Mouse (Mus musculus) CH12.LX (cell line): ENCODE measurements around the gene Fcf1. TPM values are rescaled to one million over a fixed set of nuclear protein-coding genes. Genes with fewer than 3 reads are reported as not detected.

Source experiments
- DNase-seq: peaks from one replicate; pipeline ENCODE4 v3.0.0-alpha.2; 2013; ENCODE audit errors: extremely low read depth
- H3K27ac ChIP-seq: 2 replicates; pipeline ENCODE4 v1.5.1; 2012; ENCODE audit warnings: low read depth, mild to moderate bottlenecking, control low read depth, moderate library complexity; ENCODE audit not compliant: insufficient read depth
- H3K27me3 ChIP-seq: replicated peaks from 2 replicates; pipeline ENCODE3; 2012; ENCODE audit warnings: inconsistent platforms
- H3K36me3 ChIP-seq, 2 experiments: replicated peaks in 1 of 2; 2 replicates each; pipeline versions ENCODE3 to v1.6.1; 2012; ENCODE audit warnings: inconsistent platforms in 1 of 2, low read length in 1 of 2, mild to moderate bottlenecking in 1 of 2, mixed read lengths in 1 of 2, moderate library complexity in 1 of 2; ENCODE audit not compliant: control insufficient read depth in 1 of 2, insufficient read depth in 1 of 2
- H3K4me1 ChIP-seq, 2 experiments: 2 replicates each; pipeline ENCODE4 v1.6.1; 2012; ENCODE audit warnings: inconsistent platforms in 1 of 2, moderate library complexity in 1 of 2; ENCODE audit not compliant: insufficient read depth in 2 of 2, control insufficient read depth in 1 of 2
- H3K4me2 ChIP-seq: 2 replicates; pipeline ENCODE4 v1.6.1; 2012; ENCODE audit warnings: low read depth, mild to moderate bottlenecking, control low read depth; ENCODE audit not compliant: poor library complexity, insufficient read depth, severe bottlenecking
- H3K4me3 ChIP-seq, 3 experiments: fragments of 150-350 bp in 1 of 3; sonication (generic) in 1 of 3; replicated peaks in 1 of 3; 2 replicates each; pipeline versions ENCODE3 to v1.5.1; 2011 to 2012; ENCODE audit warnings: low read depth in 2 of 3, low read length in 2 of 3, mild to moderate bottlenecking in 2 of 3, moderate library complexity in 2 of 3, control low read depth in 1 of 3, improper control_type of control experiment in 1 of 3, inconsistent platforms in 1 of 3, mixed read lengths in 1 of 3; ENCODE audit not compliant: poor library complexity in 1 of 3
- H3K79me2 ChIP-seq: replicated peaks from 2 replicates; pipeline ENCODE4 v1.6.1; 2012; ENCODE audit warnings: mild to moderate bottlenecking, moderate library complexity; ENCODE audit not compliant: control insufficient read depth, poor library complexity, insufficient read depth, severe bottlenecking; ENCODE audit errors: extremely low read depth
- H3K9ac ChIP-seq: 2 replicates; pipeline ENCODE4 v1.6.1; 2012; ENCODE audit warnings: low read depth, mild to moderate bottlenecking, control low read depth, moderate library complexity; ENCODE audit not compliant: insufficient read depth
- H3K9me3 ChIP-seq: replicated peaks from 2 replicates; pipeline ENCODE3; 2012; ENCODE audit warnings: low read length, inconsistent platforms, mixed read lengths
- BHLHE40 ChIP-seq: IDR thresholded peaks from 2 replicates; pipeline ENCODE4 v1.6.1; 2011; ENCODE audit warnings: mild to moderate bottlenecking, low read depth, low read length, improper control_type of control experiment
- CHD2 ChIP-seq: IDR thresholded peaks from 2 replicates; pipeline ENCODE4 v1.6.1; 2011; ENCODE audit warnings: low read length, improper control_type of control experiment
- CTCF ChIP-seq, 2 experiments: IDR thresholded peaks in 1 of 2; conservative IDR thresholded peaks in 1 of 2; 2 replicates each; pipeline ENCODE4 v1.5.1; 2011 to 2012; ENCODE audit warnings: low read depth in 2 of 2, low read length in 2 of 2, improper control_type of control experiment in 1 of 2, inconsistent platforms in 1 of 2, mild to moderate bottlenecking in 1 of 2, moderate library complexity in 1 of 2
- HCFC1 ChIP-seq: IDR thresholded peaks from 2 replicates; pipeline ENCODE4 v1.6.1; 2012; ENCODE audit warnings: low read depth, mild to moderate bottlenecking, inconsistent platforms, low read length, improper control_type of control experiment
- JUN ChIP-seq: IDR thresholded peaks from 2 replicates; pipeline ENCODE4 v1.6.1; 2011; ENCODE audit warnings: low read depth, mild to moderate bottlenecking, low read length, improper control_type of control experiment, moderate library complexity; ENCODE audit not compliant: insufficient read depth
- MAX ChIP-seq: IDR thresholded peaks from 2 replicates; pipeline ENCODE4 v1.6.1; 2011; ENCODE audit warnings: low read length, improper control_type of control experiment
- MAZ ChIP-seq: IDR thresholded peaks from 2 replicates; pipeline ENCODE4 v1.6.1; 2012; ENCODE audit warnings: low read depth, mild to moderate bottlenecking, inconsistent platforms, low read length, improper control_type of control experiment, moderate library complexity
- MEF2A ChIP-seq: IDR thresholded peaks from 2 replicates; pipeline ENCODE4 v1.6.1; 2014; ENCODE audit warnings: low read depth, mild to moderate bottlenecking, inconsistent platforms, low read length, improper control_type of control experiment, borderline replicate concordance
- MYC ChIP-seq: IDR thresholded peaks from 2 replicates; pipeline ENCODE4 v1.6.1; 2011; ENCODE audit warnings: low read depth, mild to moderate bottlenecking, improper control_type of control experiment, low read length
- NELFE ChIP-seq: IDR thresholded peaks from 2 replicates; pipeline ENCODE4 v1.6.1; 2011; ENCODE audit warnings: low read depth, low read length, improper control_type of control experiment
- POLR2A ChIP-seq: IDR thresholded peaks from 2 replicates; pipeline ENCODE4 v1.6.1; 2011; ENCODE audit warnings: low read depth, mild to moderate bottlenecking, improper control_type of control experiment, low read length
- RAD21 ChIP-seq: IDR thresholded peaks from 2 replicates; pipeline ENCODE4 v1.6.1; 2011; ENCODE audit warnings: low read depth, mild to moderate bottlenecking, low read length, improper control_type of control experiment, moderate library complexity
- SMC3 ChIP-seq: IDR thresholded peaks from 2 replicates; pipeline ENCODE4 v1.6.1; 2011; ENCODE audit warnings: low read depth, low read length, improper control_type of control experiment
- TCF12 ChIP-seq: IDR thresholded peaks from 2 replicates; pipeline ENCODE4 v1.6.1; 2014; ENCODE audit warnings: low read depth, mild to moderate bottlenecking, inconsistent platforms, low read length, improper control_type of control experiment
- ZNF384 ChIP-seq: IDR thresholded peaks from 2 replicates; pipeline ENCODE4 v1.6.1; 2012; ENCODE audit warnings: low read depth, low read length, improper control_type of control experiment, inconsistent platforms
- dilution Hi-C: fragments of 300-500 bp; cut with MboI; formaldehyde crosslinking; loops from 2 replicates; pipeline ENCODE4 v1.14.3; 2020; ENCODE audit warnings: low sequenced_read_pairs; ENCODE audit not compliant: extremely low pct_unique_long_range_greater_than_20kb, extremely low pct_ligation_motif_present
- in situ Hi-C: fragments of 300-500 bp; cut with MboI; formaldehyde crosslinking; loops from 3 replicates; pipeline ENCODE4 v1.14.3; 2019; ENCODE audit warnings: low sequenced_read_pairs, low pct_ligation_motif_present, low pct_unique_long_range_greater_than_20kb, mixed read lengths
- polyA plus RNA-seq: library from polyadenylated mRNA; unstranded; fragments of >175 nt; gene quantifications from 2 replicates; pipeline ENCODE4 v1.2.1, GENCODE M21; 2012; ENCODE audit warnings: low read depth; ENCODE audit not compliant: insufficient read length
- total RNA-seq, 2 experiments: library from RNA; depleted of rRNA; stranded (reverse); fragments of 300-350 nt in 1 of 2; fragments of >200 nt in 1 of 2; gene quantifications; 2 replicates each; pipeline ENCODE4 v1.2.3; 2012 to 2014

The Fcf1 gene
- total and polyA plus RNA-seq, 3 experiments = 152 to 273 (median 265) TPM

GRCm38 (mm10) chr12:85012185-85012584 is 41.5 kb downstream of the Fcf1 start:
- TF ChIP-seq MEF2A (no peak), SMC3 (no peak), ZNF384 (no peak), POLR2A (no peak), HCFC1 (no peak), TCF12 (no peak)
- TF ChIP-seq, all 38 proteins: peak for 0
- no peaks in the 10 kb centered on the region for H3K4me1 ChIP-seq
- in situ Hi-C loops (no loop called here), dilution Hi-C loops (no loop called here)
- no peak overlapping the region for H3K9ac ChIP-seq
- no peak overlapping the region for H3K4me3 ChIP-seq
- H3K9me3 ChIP-seq = no peaks in the 10 kb centered on the region
- no peak overlapping the region for H3K27ac ChIP-seq
- no peak for DNase-seq
- no peaks in the 10 kb centered on the region for H3K27me3 ChIP-seq
- no peak overlapping the region for H3K4me2 ChIP-seq
- peaks cover 32 to 67% of the 10 kb centered on the region in 2 experiments for H3K36me3 ChIP-seq
- H3K79me2 ChIP-seq = peaks cover 19% of the 10 kb centered on the region

GRCm38 (mm10) chr12:85022071-85022470 is 51.4 kb downstream of the Fcf1 start:
- H3K4me3 ChIP-seq = no peak overlapping the region
- H3K27ac ChIP-seq = no peak overlapping the region
- no peak overlapping the region for H3K9ac ChIP-seq
- TF ChIP-seq CHD2 (no peak), NELFE (no peak), BHLHE40 (no peak)
- peak; percentile 11 for DNase-seq
- no peaks in the 10 kb centered on the region for H3K9me3 ChIP-seq
- dilution Hi-C loops = no loop called here
- peaks cover 14% of the 10 kb centered on the region; the same call in 1 of the 2 replicates for H3K79me2 ChIP-seq
- H3K36me3 ChIP-seq = peaks cover 24 to 55% of the 10 kb centered on the region in 2 experiments
- H3K4me2 ChIP-seq = no peak overlapping the region
- in situ Hi-C loops = no loop called here
- H3K27me3 ChIP-seq = no peaks in the 10 kb centered on the region
- H3K4me1 ChIP-seq = peaks cover 0 to 9% of the 10 kb centered on the region in 2 experiments; a peak in 2 of 4 replicates

GRCm38 (mm10) chr12:85032710-85033109 is 62.0 kb downstream of the Fcf1 start:
- no peaks in the 10 kb centered on the region for H3K4me1 ChIP-seq
- no peaks in the 10 kb centered on the region for H3K27me3 ChIP-seq
- H3K27ac ChIP-seq = no peak overlapping the region
- TF ChIP-seq TCF12 = no peak
- 0 out of 2 replicates have a peak, but pooled peaks have one; percentile 43 for TF ChIP-seq MYC
- TF ChIP-seq JUN = no peak
- TF ChIP-seq RAD21 = peak; percentile 49
- TF ChIP-seq SMC3 = peak; percentile 36
- 0 out of 2 replicates have a peak, but pooled peaks have one; percentile 33 for TF ChIP-seq MAX
- TF ChIP-seq CTCF (conservative IDR thresholded peaks at IDR 0.05 in 1 of 2, IDR thresholded peaks at IDR 0.05 in 1 of 2; ENCODE audit: low read depth in 2 of 2, low read length in 2 of 2) = peak; percentile 13 to 58; a peak in 2 of 4 replicates
- TF ChIP-seq MAZ = no peak
- in situ Hi-C loops = no loop called here
- no peak overlapping the region for H3K9ac ChIP-seq
- H3K4me3 ChIP-seq = no peak overlapping the region
- no peak overlapping the region for H3K4me2 ChIP-seq
- no peaks in the 10 kb centered on the region for H3K9me3 ChIP-seq
- dilution Hi-C loops = no loop called here
- peaks cover 10% of the 10 kb centered on the region for H3K79me2 ChIP-seq
- DNase-seq = peak; percentile 32
- peaks cover 31 to 79% of the 10 kb centered on the region in 2 experiments for H3K36me3 ChIP-seq

Other genes starting within 250 kb of the Fcf1 start
- 63.7 and 73.4 TPM in 2 replicates for gene Npc2, start 197.7 kb upstream of the Fcf1 start, total RNA-seq (2012; rRNA removed)
- 97.5 and 98.5 TPM in 2 replicates for gene Npc2, start 197.7 kb upstream of the Fcf1 start, total RNA-seq (2014; rRNA removed)
- gene Npc2, start 197.7 kb upstream of the Fcf1 start, polyA plus RNA-seq = 80.3 and 89.0 TPM in 2 replicates
- gene Isca2, start 197.6 kb upstream of the Fcf1 start, total RNA-seq (2012; rRNA removed) = 59.1 and 59.7 TPM in 2 replicates
- 75.3 and 90.4 TPM in 2 replicates for gene Isca2, start 197.6 kb upstream of the Fcf1 start, total RNA-seq (2014; rRNA removed)
- 50.4 and 55.1 TPM in 2 replicates for gene Isca2, start 197.6 kb upstream of the Fcf1 start, polyA plus RNA-seq
- under 0.01 and 0.25 TPM in 2 replicates for gene Ltbp2, start 94.4 kb upstream of the Fcf1 start, total RNA-seq (2012; rRNA removed)
- gene Ltbp2, start 94.4 kb upstream of the Fcf1 start, total RNA-seq (2014; rRNA removed) = 0.19 TPM in 1 of 2 replicates, not detected in the other
- 0.61 and 0.97 TPM in 2 replicates for gene Ltbp2, start 94.4 kb upstream of the Fcf1 start, polyA plus RNA-seq
- gene Arel1, start within 50 bp of the Fcf1 start, total RNA-seq (2012; rRNA removed) = 18.5 and 21.6 TPM in 2 replicates
- 20.0 and 22.5 TPM in 2 replicates for gene Arel1, start within 50 bp of the Fcf1 start, total RNA-seq (2014; rRNA removed)
- gene Arel1, start within 50 bp of the Fcf1 start, polyA plus RNA-seq = 14.2 and 16.9 TPM in 2 replicates
- gene Ylpm1, start 25.4 kb downstream of the Fcf1 start, total RNA-seq (2012; rRNA removed) = 20.1 and 22.3 TPM in 2 replicates
- 19.3 and 20.7 TPM in 2 replicates for gene Ylpm1, start 25.4 kb downstream of the Fcf1 start, total RNA-seq (2014; rRNA removed)
- gene Ylpm1, start 25.4 kb downstream of the Fcf1 start, polyA plus RNA-seq = 56.8 and 58.7 TPM in 2 replicates
- 11.6 and 13.3 TPM in 2 replicates for gene Prox2, start 139.9 kb downstream of the Fcf1 start, total RNA-seq (2012; rRNA removed)
- 2.4 TPM in 2 replicates for gene Prox2, start 139.9 kb downstream of the Fcf1 start, total RNA-seq (2014; rRNA removed)
- 4.5 and 5.2 TPM in 2 replicates for gene Prox2, start 139.9 kb downstream of the Fcf1 start, polyA plus RNA-seq
- 116 and 122 TPM in 2 replicates for gene Dlst, start 139.9 kb downstream of the Fcf1 start, total RNA-seq (2012; rRNA removed)
- 144 TPM in 2 replicates for gene Dlst, start 139.9 kb downstream of the Fcf1 start, total RNA-seq (2014; rRNA removed)
- gene Dlst, start 139.9 kb downstream of the Fcf1 start, polyA plus RNA-seq = 165 and 208 TPM in 2 replicates
- 0.21 and 0.97 TPM in 2 replicates for gene Rps6kl1, start 180.4 kb downstream of the Fcf1 start, total RNA-seq (2012; rRNA removed)
- gene Rps6kl1, start 180.4 kb downstream of the Fcf1 start, total RNA-seq (2014; rRNA removed) = 0.36 and 0.43 TPM in 2 replicates
- gene Rps6kl1, start 180.4 kb downstream of the Fcf1 start, polyA plus RNA-seq = 0.59 and 0.86 TPM in 2 replicates
- gene Pgf, start 206.9 kb downstream of the Fcf1 start, total RNA-seq (2012; rRNA removed) = 0.34 and 0.50 TPM in 2 replicates
- gene Pgf, start 206.9 kb downstream of the Fcf1 start, total RNA-seq (2014; rRNA removed) = 0.64 and 0.76 TPM in 2 replicates
- gene Pgf, start 206.9 kb downstream of the Fcf1 start, polyA plus RNA-seq = 0.73 and 1.7 TPM in 2 replicates
- 123 and 138 TPM in 2 replicates for gene Eif2b2, start 248.6 kb downstream of the Fcf1 start, total RNA-seq (2012; rRNA removed)
- gene Eif2b2, start 248.6 kb downstream of the Fcf1 start, total RNA-seq (2014; rRNA removed) = 83.6 and 94.9 TPM in 2 replicates
- gene Eif2b2, start 248.6 kb downstream of the Fcf1 start, polyA plus RNA-seq = 143 and 180 TPM in 2 replicates